Mouse (Mus musculus) embryonic stem cell, embryonic (primary cell): Measurements from ENCODE around the gene Dnah17.

Experiments
- CTCF ChIA-PET, 4 experiments: fragments of 300-600 bp in 2 of 4; fragments of 350-600 bp in 2 of 4; sonication (Branson Sonifier 250); formaldehyde crosslinking; loops; one replicate each; lab custom pipeline; 2022; ENCODE audit warnings: inconsistent platforms in 2 of 4; lab: Charles Lee
- POLR2A ChIA-PET, 4 experiments: fragments of 300-600 bp in 2 of 4; fragments of 350-600 bp in 2 of 4; sonication (Branson Sonifier 250); formaldehyde crosslinking; loops; one replicate each; lab custom pipeline; 2022; ENCODE audit warnings: antibody characterized with exemption in 4 of 4, inconsistent platforms in 1 of 4; lab: Charles Lee

Gene Dnah17

DNA sequence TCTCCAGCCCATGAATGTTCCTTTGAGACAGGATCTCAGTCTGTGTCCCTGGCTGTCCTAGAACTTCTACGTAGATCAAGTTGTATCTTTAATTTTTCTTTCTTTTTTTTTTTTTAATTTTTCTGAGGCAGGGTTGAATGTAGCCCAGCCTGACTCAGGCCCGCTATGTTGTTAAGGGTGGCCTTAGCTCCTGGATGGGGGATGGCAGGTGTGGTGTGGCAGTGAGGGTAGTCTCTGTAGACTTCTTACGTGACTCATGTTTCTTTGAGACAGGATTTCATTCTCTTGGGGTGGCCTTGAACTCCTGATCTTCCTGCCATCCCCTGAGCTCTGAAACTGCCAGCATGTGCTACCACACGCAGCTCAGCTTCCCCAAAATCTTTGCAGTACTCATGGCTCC is 141.2 kb downstream of the Dnah17 start:
- ChIA-PET CTCF (interaction anchor here in 2 of 4 experiments (0.5 to 1.9 kb wide), 7 partner anchors 18 to 77 kb away, joined by 3 to 6 read pairs (median 3); partner anchors contain the start of gene Socs3 (in 2 of the 2)), POLR2A (interaction anchor here in 3 of 4 experiments (0.6 to 7.6 kb wide), 20 partner anchors 8 to 137 kb away, joined by 3 to 79 read pairs (median 5); partner anchors contain the start of gene Socs3 (in 3 of the 3))

DNA sequence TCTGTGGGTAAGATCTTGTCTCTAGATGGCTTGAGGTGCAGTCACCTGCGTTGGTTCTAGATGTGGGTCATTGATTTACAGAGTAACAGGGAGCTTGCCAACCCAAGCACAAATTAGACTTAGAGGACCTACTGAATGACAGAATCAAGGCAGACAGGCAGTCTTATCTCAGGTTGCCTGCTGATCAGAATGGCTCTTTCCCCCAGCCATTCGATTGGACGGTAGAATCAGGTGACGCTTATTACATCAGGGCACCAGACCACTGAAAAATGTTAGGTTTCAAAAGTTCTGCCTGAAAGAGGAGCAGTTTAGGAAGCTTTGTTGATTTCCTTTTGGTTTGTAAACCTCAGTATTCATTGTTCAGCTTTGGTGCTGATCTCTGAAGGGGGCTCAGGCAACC is 142.5 kb downstream of the Dnah17 start:
- ChIA-PET POLR2A (interaction anchor here in 3 of 4 experiments (0.5 to 7.6 kb wide), 19 partner anchors 8 to 596 kb away, joined by 3 to 79 read pairs (median 4); partner anchors contain the start of gene Socs3 (in 3 of the 3)), CTCF (interaction anchor here in 1 of 4 experiments (1.1 to 1.9 kb wide), 2 partner anchors 18 to 31 kb away, joined by 4 to 6 read pairs; partner anchors contain the start of gene Socs3)

DNA sequence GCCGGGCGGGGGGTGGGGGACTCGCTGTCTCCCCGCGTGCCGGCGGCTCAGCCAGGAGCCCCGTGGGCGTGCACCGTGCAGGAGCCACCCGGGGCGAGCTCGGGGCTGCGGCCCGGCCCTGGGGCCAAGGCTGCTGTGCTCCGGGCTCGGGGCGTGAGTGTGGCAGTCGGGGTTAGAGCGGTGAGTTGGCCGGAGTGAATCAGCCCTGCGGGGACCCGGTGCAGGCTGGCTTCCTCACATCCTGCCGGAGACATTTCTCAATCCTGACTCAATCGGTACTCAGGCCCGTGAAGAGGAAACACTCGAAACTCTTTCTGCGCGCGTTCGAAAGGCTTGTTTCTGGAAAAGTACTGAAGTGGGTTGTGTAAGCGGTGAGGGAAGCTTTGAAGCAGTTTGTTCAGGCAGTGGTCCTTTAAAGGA is 143.4 kb downstream of the Dnah17 start:
- ChIA-PET POLR2A (interaction anchor here in 3 of 4 experiments (0.6 to 7.6 kb wide), 31 partner anchors 9 to 126 kb away, joined by 3 to 79 read pairs (median 4); partner anchors contain the start of genes Socs3 (in 3 of the 3) and Tmem235 (in 1 of the 3)), CTCF (interaction anchor here (0.6 to 2.5 kb wide), 9 partner anchors 12 to 99 kb away, joined by 3 to 13 read pairs (median 3); partner anchors contain the start of gene Socs3 (in 2 of the 4))

DNA sequence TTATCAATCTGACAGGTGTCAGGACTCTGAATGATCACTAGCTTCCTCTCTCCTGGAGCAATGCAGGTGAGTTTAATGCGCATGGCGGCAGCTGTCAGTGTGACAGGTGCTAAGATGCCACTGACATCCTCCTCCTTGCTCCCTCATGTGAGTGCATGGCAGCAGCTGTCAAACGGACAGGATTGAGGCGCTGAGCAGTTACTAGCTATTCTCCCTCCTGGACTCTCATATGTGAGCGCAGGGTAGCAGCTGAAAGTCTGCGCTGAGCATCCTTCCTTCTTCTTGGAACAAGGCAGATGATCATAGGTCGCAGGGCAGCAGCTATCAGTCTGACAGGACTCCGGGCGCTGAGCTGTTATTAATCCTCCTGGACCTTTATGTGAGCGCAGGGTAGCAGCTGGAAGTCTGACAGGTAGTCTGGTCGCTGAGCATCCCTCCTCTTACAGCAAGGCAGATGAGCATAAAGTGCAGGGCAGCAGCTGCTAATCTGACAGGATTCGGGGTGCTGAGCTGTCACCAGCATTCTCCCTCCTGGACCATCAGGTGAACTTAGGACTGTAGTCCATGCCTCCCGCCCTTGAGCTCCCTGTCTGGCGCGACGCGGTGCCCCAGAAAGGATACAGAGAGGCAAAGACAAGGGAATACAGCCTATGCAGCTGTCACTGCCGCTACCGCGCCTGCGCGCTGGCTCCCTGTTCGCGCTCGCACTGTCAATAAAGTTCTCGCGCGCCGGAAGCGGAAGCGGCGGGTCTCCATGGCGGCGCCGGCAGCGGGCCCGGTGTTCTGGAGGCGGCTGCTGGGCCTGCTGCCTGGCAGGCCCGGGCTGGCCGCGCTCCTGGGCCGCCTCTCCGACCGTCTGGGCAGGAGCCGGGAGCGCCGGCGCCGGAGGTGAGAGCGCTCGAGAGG is 144.1 kb downstream of the Dnah17 start, which contains the start of gene Pgs1:
Gene Pgs1 (plus strand): TSS at position 167 of the 906 bp plus-strand sequence.
- CTCF ChIA-PET = interaction anchor here (0.6 to 2.5 kb wide), 11 partner anchors 11 to 99 kb away, joined by 3 to 13 read pairs (median 3); partner anchors contain the start of gene Socs3 (in 3 of the 4)
- POLR2A ChIA-PET = interaction anchor here (0.7 to 7.6 kb wide), 32 partner anchors 8 to 598 kb away, joined by 3 to 79 read pairs (median 4); partner anchors contain the start of genes Socs3 (in 3 of the 4) and Tmem235 (in 1 of the 4)

DNA sequence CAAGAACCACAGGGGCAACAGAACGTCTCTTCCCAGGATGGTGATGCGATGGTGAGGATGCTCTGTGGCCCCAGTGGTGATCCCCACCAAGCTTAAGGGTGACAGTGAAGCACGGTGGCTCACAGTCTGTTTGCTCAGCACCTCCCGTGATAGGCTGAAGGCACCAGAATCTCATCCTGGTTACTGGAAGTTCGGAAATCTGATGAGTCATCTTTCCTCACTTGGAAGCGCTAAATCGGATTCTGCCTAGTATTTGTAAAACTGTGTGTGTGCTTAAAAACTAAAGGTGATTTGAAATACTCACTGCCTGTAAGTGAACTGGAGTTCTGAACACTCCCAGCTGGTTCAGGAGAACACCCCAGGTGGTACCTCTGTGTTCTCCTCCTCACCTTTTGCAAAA is 146.7 kb downstream of the Dnah17 start:
- ChIA-PET CTCF (interaction anchor here in 3 of 4 experiments (0.7 to 1.3 kb wide), 4 partner anchors 9 to 232 kb away, joined by 3 read pairs; partner anchors contain the start of gene Socs3 (in 1 of the 3)), POLR2A (interaction anchor here in 2 of 4 experiments (0.7 to 7.6 kb wide), 11 partner anchors 8 to 103 kb away, joined by 3 to 79 read pairs (median 3); partner anchors contain the start of gene Socs3 (in 1 of the 2))

DNA sequence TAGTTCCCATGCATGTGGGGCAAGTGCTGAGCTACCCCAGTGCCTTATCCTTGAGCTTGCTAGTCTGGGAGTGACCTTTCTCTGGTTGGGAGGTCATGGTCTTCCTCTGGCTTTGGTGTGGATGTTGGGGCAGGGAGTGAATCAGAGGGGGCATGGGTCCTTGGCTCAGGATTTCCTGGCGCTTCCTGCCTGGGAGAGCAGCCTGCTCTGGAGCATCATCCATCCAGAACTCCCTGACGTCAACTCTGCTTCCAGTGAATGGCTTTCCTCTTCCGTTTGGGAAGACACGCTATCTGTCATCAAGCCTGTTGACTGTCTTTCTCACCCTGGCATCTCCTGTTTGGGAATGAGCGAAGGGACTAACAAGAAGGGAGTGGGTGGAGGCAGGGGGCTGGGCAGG is 148.0 kb downstream of the Dnah17 start:
- POLR2A ChIA-PET = interaction anchor here in 2 of 4 experiments (1.2 to 11.6 kb wide), 7 partner anchors 9 to 102 kb away, joined by 3 to 213 read pairs (median 5); partner anchors contain the start of gene Socs3 (in 2 of the 2)
- CTCF ChIA-PET = no interaction called here

DNA sequence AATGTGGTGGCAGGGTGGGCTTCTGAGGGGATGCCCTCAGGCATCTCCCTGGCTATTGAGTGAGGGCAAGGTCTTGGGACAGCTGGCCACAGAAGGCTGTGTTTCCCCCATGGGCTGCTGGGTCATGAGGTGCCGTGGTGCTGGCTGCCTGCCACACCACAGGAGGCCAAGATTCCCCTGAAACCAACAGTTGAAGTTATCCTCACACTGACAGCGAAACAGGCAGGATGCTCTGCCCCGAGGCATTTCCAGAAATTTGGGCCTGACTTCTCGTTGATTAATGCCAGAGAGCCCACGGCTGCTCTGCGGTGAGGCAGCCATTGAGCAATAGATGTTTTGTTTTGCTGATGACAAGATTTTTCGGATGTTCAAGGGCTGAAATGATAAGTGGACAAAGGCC is 151.0 kb downstream of the Dnah17 start:
- CTCF ChIA-PET = interaction anchor here in 1 of 4 experiments (1.2 to 2.6 kb wide), 2 partner anchors 10 to 67 kb away, joined by 4 to 13 read pairs; partner anchors contain the start of gene Socs3

DNA sequence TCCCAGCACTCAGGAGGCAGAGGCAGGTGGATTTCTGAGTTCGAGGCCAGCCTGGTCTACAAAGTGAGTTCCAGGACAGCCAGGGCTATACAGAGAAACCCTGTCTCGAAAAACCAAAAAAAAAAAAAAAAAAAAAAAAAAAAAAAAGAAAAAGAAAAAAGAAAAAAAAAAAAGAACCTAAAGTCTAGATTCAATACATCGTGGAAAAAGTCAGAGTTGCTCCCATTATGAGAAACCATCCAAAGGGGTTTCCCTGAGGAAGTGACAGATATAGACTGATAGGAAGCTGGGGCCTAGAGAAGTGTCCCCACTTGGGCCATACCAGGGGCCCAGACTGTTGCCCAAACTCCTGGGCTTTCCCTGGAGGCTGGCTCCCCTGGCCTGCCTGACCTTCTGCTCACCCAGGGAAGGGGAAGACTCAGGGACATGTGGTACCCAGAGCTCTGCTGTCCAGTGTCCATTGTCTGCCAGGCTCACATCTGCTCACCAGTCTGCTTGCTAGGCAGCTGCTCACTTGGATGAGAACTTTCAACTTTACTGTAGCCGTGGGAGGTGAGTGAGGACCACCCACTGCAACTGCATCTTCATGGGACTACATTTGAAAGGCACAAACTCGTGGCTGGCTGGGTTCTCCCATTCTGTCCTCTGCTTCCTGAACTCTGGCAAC is 152.6 kb downstream of the Dnah17 start:
- ChIA-PET POLR2A (interaction anchor here in 3 of 4 experiments (0.7 to 11.6 kb wide), 7 partner anchors 8 to 34 kb away, joined by 3 to 213 read pairs (median 4); partner anchors contain the start of genes Pgs1 (in 1 of the 3) and Socs3 (in 1 of the 3)), CTCF (interaction anchor here in 1 of 4 experiments (2.6 kb wide), 1 partner anchor 9 kb away, joined by 13 read pairs; the partner anchor contains the start of gene Socs3)

More for the DNA sequence above, 151.0 kb downstream of the Dnah17 start:
- POLR2A ChIA-PET = interaction anchor here in 3 of 4 experiments (0.6 to 11.6 kb wide), 9 partner anchors 10 to 114 kb away, joined by 3 to 213 read pairs (median 3); partner anchors contain the start of gene Socs3 (in 2 of the 3)

DNA sequence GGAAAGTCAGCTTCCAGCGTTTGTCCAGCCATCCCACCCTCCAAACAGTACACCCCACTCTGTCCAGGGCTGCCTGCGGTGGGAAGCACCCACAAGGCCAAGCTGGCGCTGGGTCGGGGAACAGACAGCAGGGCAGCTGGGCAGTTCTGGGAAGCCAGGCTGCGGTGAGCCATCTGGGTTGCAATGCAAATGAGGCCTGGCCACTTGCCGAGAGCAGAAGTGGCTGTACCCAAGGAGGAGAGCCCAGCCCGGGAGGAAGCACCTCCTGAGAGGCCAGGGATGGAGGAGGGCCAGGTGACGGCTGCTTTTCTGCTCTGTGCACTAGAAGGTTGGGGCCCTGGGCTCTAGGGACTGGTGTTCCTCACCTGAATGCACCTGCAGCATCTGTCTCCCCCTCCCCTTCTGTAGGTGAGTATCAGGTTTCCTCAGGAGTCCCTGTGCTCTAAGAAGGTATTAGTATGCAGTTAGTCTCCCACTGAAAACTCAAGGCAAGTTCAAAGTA is 154.3 kb downstream of the Dnah17 start:
- POLR2A ChIA-PET = interaction anchor here (0.5 to 11.6 kb wide), 63 partner anchors 7 to 888 kb away, joined by 3 to 213 read pairs (median 5); partner anchors contain the start of genes Pgs1 (in 3 of the 4), Cant1 (in 1 of the 4), Socs3 (in 1 of the 4) and Tnrc6c (in 1 of the 4)
- CTCF ChIA-PET = interaction anchor here (0.6 to 4.2 kb wide), 15 partner anchors 10 to 144 kb away, joined by 3 to 19 read pairs (median 4); partner anchors contain the start of gene Pgs1 (in 1 of the 4)

DNA sequence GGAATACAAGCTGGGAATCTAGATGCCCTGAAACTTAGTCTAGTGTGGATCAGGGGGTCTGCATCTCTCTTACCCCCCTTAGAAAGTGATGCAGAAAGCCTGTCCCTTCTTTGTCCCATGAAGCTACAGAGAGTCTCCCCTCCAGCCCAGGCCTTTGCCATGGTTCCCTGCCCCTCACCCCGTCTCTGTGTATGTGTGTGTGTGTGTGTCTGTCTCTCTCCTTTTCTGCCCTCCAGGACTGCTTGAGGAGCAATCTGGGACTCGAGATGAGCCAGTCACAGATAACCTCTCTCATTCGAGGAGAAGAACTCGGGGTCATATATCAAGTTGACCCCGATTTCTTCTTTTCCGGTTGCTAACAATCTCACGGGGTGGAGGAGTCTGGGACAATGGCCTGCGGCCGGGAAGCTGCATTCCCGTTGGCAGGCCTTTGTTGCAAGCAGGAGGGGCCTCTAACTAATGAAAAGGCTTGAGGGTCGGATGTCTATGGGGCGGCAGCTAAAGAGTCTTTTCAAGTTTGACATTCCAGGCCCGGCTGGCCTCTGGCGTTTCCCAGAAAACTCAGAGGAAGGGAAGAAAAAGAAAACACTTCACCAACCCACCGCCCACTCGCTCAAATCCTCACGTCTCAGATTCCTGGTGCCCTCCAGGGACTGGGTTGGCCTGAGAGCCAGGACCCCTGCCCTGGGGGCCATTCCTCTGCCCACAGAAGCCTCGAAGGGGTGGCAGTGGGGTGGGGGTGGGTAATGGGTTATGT is 155.0 kb downstream of the Dnah17 start:
- POLR2A ChIA-PET = interaction anchor here (0.5 to 11.6 kb wide), 82 partner anchors 8 to 887 kb away, joined by 3 to 213 read pairs (median 5); partner anchors contain the start of genes Pgs1 (in 3 of the 4), Socs3 (in 1 of the 4) and Tnrc6c (in 1 of the 4)
- CTCF ChIA-PET = interaction anchor here (0.6 to 4.2 kb wide), 24 partner anchors 10 to 559 kb away, joined by 3 to 19 read pairs (median 4); partner anchors contain the start of gene Pgs1 (in 2 of the 4)

DNA sequence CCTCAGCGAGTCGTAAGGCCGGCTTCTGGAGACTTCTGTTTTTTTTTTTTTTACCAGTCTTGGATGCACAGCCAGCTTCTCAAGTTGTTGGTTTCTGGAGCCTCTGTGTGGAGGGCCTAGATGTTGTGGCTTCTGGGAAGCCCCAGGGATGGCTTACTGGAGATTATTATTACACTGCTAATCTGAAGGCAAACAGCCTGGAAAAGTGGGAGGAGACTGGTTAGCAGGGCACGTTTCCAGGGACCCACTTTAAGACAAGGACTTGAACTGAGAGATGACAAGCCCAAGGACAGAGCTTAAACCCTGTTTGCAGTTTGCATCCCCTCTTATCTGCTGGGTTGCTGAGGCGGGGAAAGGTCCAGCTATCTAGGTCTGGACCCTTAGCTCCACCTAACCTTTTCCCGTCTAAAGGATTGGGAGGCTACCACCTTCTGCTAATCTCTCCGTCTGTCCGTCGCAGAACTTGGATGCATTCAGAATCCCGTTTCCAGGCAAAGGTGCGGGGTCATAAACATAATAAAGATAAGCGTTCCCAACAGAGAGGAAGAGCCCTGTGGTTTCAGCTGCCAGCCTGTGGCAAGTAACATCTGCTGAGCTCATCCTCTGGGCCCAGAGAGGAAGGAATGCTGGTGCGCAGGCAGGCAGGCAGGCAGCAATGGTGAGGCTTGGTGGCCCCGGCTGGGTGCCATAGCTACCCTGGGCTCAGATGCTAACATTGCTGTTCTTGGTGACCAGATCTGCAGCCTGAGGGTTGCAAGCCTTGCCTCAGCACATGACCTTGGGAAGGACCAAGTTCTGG is 155.9 kb downstream of the Dnah17 start:
- ChIA-PET POLR2A (interaction anchor here (0.6 to 11.6 kb wide), 72 partner anchors 8 to 1445 kb away, joined by 3 to 213 read pairs (median 5); partner anchors contain the start of genes Pgs1 (in 2 of the 4), Birc5 (in 1 of the 4), Socs3 (in 1 of the 4) and Tnrc6c (in 1 of the 4)), CTCF (interaction anchor here (0.5 to 4.2 kb wide), 27 partner anchors 9 to 560 kb away, joined by 3 to 19 read pairs (median 3); partner anchors contain the start of gene Pgs1 (in 2 of the 4))

DNA sequence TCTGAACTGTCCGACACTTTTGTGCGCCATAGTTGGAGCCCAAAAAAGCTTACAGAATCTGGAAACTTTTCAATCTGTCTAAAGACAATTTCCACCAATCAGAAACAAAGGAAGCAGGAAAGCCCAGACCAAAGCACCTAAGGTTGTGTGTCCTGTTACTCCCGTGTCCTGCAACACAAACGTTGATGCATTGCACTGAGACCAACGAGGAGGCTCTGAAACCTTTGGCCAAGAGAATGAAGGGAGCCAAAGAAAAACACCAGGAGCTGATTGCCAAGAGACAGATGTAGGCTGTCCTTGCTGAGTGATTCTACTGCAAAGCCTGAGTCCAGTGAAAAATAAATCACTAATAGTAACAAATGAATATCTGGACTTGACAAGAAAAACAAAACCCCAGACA is 156.9 kb downstream of the Dnah17 start:
- POLR2A ChIA-PET = interaction anchor here in 3 of 4 experiments (0.6 to 11.6 kb wide), 36 partner anchors 8 to 1870 kb away, joined by 3 to 213 read pairs (median 10); partner anchors contain the start of genes Pgs1 (in 2 of the 3), Birc5 (in 1 of the 3) and Socs3 (in 1 of the 3)

DNA sequence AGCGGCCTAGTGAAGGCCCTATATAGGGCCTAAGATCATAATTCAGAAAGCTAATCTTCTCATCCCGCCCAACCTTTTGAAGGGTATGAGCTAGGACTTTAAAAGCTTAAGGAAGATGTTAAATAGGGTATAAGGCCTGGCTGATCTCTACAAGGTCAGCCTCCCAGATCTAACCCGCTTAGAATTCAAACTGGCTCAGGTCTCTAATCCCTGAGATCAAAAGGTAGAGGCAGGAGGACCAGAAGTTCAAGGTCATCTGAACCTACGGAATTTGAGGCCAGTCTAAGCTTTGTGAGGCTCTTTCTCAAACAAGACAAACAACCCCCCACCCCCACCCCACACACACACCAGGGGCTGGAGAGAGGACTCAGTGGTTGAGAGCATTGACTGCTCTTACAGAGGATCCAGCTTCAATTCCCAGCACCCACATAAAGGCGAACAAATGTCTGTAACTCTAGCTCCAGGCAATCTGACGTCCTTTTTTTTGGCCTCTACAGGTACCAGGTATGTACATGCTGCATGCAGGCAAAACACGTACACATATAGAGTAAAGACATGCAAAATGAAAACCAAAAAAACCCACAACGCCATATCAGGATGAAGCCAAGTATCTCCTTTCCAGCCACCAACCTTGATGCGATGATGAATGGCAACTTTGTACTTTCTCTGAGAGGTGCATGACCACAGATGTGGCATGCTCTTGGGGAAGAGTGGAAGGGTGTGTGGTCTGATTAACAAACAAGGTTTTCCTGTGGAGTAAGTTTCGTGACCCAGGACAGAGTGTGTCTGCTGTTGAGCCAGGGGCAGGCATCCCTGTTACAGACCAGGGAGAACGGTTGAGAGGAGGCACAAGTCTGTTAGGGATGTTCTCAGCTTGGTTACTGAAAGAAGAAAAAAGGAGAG is 157.5 kb downstream of the Dnah17 start:
- ChIA-PET POLR2A (interaction anchor here (0.5 to 11.6 kb wide), 66 partner anchors 7 to 1869 kb away, joined by 3 to 213 read pairs (median 4); partner anchors contain the start of genes Pgs1 (in 2 of the 4), Afmid (in 1 of the 4), Birc5 (in 1 of the 4) and Socs3 (in 1 of the 4)), CTCF (interaction anchor here (0.6 to 4.2 kb wide), 22 partner anchors 12 to 781 kb away, joined by 3 to 19 read pairs (median 5); partner anchors contain the start of gene Pgs1 (in 1 of the 4))

More for the DNA sequence above, 156.9 kb downstream of the Dnah17 start:
- CTCF ChIA-PET = interaction anchor here (0.6 to 4.2 kb wide), 12 partner anchors 13 to 363 kb away, joined by 3 to 19 read pairs (median 6); partner anchors contain the start of gene Pgs1 (in 1 of the 4)
